Mouse (Mus musculus): ENCODE measurements around the gene Acvr1b. TPM values are rescaled to one million over a fixed set of nuclear protein-coding genes. Genes with fewer than 3 reads are reported as not detected.
A peak's percentile ranks its signal among the peaks of the same experiment; 100 is the strongest.

Gene Acvr1b
- total RNA-seq, 4 experiments from 2014 or later, result 12.1 to 14.7 (median 13.9) TPM

- no peak for DNase-seq (ENCODE audit: low spot score)
Measured at GRCm38 (mm10) chr15:101230995-101231647, 57.3 kb downstream of the Acvr1b start.

GRCm38 (mm10) chr15:101231648-101232180 lies 57.8 kb downstream of the Acvr1b start:
- DNase-seq (ENCODE audit: low spot score), result no peak

DNA sequence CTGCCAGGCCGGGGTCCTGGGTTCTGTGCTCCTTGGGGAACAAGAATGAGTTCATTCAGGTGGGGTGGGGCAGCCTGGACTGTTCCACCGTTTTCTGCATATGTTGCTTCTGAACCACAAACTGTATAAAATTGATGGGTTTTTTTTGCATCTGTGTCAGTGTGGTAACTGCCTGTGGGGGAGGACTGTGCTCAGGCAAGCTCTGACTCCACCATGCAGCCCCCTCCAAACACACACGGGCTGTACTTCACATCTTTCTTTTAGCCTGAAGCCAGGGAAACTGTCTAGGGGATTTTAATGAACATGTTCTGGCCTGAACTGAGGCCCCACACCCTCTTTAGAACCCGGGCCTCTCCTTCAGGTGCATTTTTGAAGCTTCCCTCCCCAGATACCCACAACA lies 58.7 kb downstream of the Acvr1b start:
- no peak for DNase-seq (ENCODE audit: low spot score)

GRCm38 (mm10) chr15:101233183-101233582 lies 59.3 kb downstream of the Acvr1b start:
- DNase-seq (ENCODE audit: low spot score), result no peak

- no peak for DNase-seq (ENCODE audit: low spot score)
Measured at GRCm38 (mm10) chr15:101233641-101234275, 59.9 kb downstream of the Acvr1b start.

DNA sequence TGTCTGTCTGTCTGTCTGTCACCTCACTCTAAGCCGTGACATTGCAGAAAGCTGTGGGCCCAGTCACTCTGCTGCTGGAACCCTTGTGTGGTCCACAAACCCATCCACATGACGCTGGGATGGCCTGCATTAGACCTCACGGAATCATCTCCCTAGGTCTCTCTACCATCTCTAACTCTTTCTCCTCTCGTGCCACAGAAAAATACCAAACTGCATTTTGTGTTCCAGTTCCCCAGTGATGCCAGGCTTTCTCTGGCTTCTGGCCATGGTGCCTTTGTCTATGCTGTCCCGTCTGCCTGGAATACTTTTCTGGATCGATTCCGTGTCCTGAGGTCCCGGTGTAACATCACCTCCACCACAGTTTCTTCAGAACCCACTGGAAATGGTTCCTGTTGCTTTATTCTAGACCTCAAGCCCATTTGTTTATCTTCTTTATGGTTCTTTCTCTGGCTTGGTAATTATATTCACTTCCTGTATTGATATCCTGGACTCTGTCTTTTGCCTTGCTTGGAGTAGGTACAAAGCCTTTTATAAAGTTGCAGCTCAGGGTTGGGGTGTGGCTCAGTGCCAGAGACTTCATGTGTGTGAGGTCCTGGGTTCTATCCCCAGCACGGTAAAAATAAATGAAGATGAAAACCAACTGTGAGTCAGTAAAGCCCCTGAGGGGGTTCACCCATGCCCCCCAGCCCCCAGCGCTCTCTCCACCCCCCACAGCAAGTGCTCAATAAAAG lies 60.9 kb downstream of the Acvr1b start:
- no peak for DNase-seq (ENCODE audit: low spot score)

GRCm38 (mm10) chr15:101235342-101235698 lies 61.5 kb downstream of the Acvr1b start:
- DNase-seq (ENCODE audit: low spot score), result no peak

DNA sequence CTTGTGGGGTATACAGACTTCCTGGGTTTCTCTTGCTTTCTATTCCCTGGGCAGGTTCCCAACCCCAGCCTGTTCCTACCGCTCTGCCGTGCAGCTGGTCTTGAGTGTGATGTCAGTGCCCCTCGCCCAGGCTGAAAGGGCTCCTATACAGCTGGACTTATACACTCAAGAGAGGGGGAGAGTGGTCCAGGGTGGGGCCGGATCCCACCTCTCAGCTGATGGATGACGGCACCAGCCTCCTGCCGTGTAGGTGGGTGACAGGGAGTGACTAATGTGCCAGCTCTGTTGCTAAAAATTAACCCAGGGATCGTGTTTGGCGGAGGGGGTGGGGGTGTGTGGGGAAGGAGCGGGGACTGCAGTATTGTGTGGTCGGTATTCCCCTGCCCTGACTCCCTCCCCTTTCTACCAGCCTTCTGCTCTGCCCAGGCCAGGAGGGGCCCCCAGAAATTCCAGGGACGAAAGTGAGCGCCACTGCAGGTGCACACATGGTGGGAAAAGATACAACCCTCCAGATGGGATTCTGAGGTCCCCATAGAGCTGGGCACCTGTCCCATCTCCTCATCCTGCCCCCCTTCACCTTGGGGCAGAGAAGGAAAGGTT lies 62.0 kb downstream of the Acvr1b start:
- no peak for DNase-seq (ENCODE audit: low spot score)

- DNase-seq (ENCODE audit: low spot score), result peak; percentile 67
Measured at GRCm38 (mm10) chr15:101236878-101237277, 63.0 kb downstream of the Acvr1b start.

- no peak for DNase-seq (ENCODE audit: low spot score)
Measured at GRCm38 (mm10) chr15:101238885-101239511, 65.1 kb downstream of the Acvr1b start.

- DNase-seq (ENCODE audit: low spot score), result no peak
Measured at GRCm38 (mm10) chr15:101239821-101240220, 66.0 kb downstream of the Acvr1b start.

GRCm38 (mm10) chr15:101240799-101241204 lies 66.9 kb downstream of the Acvr1b start:
- DNase-seq (ENCODE audit: low spot score), result peak; percentile 92

DNA sequence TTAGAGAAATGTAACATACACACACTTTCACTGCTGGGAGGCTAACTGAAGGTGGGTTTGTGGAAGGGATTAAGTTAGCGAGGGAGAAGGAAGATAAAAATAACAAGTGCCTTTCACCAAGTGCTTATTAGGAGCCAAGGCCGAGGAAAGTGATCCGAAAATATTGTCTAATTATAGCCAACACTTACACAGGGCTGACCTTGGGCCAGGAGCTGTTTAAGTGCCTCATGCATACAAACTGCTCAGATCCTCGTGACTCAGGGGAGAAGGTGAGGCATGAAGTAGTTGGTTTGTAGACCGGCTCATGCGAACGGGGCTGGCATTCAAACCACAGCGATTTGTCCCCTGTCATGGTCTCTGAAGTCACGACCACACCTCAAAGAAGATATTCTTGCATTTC lies 67.4 kb downstream of the Acvr1b start:
- DNase-seq (ENCODE audit: low spot score), result peak; percentile 51

- no peak for DNase-seq (ENCODE audit: low spot score)
Measured at GRCm38 (mm10) chr15:101241853-101242252, 68.0 kb downstream of the Acvr1b start.

- DNase-seq (ENCODE audit: low spot score), result peak; percentile 74
Measured at GRCm38 (mm10) chr15:101242645-101243044, 68.8 kb downstream of the Acvr1b start.

DNA sequence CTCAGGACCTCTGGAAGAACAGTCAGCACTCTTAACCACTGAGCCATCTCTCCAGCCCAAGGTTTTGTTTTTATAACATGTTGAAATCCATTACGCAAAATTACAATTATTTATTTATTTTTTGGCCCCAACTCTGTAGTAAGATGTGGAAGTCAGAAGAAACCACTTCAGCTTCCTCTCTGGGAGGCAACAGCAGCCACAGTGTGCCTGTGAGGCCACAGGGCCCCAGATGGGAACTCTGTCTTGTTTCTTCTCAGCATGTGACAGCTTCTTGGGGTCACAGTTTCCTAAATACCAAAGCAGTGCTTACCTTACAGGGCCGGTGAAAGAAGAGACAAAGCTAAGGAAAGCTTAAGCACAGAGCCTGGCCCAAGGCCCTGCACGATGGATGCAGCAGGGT lies 70.1 kb downstream of the Acvr1b start:
- no peak for DNase-seq (ENCODE audit: low spot score)

DNA sequence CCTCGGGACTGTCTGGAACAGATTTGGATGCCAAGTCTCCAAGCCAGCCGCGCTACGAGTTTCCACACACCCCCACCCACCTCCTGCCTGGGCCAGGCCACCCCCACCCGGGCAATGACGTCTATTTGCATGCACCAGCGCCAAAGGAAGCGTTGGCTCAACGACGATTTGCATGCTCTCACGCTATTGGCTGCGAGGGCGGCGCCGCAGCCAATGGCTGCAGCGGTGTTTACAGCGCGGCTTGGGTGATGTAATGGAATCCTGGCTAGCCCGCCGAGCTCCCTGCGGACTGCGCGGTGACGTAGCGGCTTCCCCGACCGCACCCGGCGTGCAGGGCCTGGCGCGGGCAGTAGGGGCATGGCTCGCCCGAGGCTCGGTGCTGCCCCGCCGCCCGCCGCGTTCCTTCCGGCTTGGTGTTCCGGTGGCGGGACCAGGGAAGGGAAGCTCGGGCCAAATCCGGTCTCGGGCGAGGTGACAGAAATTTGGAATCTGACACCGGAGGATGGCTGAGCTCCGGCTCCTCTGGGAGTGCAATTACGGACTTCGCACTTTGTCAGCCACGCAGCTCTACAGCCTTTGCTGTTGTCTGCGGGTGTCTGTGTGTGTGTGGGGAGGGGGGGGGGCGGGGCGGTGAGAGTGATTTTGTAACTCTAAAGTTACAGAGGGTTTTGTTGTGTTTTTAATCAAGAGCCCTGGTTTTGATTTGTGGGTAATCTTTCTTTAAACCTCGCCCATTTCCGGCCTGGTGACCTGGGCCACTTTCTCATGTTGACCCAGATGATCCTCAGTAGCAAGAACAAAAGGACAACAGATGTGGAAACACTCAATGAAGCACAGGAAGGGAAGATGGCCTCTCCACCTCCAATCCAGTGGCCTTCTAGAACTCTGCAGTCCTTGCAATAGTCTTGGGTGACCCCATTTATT lies 72.6 kb downstream of the Acvr1b start:
- peak; percentile 97 for DNase-seq (ENCODE audit: low spot score)

GRCm38 (mm10) chr15:101247155-101247498 lies 73.3 kb downstream of the Acvr1b start:
- no peak for DNase-seq (ENCODE audit: low spot score)

DNA sequence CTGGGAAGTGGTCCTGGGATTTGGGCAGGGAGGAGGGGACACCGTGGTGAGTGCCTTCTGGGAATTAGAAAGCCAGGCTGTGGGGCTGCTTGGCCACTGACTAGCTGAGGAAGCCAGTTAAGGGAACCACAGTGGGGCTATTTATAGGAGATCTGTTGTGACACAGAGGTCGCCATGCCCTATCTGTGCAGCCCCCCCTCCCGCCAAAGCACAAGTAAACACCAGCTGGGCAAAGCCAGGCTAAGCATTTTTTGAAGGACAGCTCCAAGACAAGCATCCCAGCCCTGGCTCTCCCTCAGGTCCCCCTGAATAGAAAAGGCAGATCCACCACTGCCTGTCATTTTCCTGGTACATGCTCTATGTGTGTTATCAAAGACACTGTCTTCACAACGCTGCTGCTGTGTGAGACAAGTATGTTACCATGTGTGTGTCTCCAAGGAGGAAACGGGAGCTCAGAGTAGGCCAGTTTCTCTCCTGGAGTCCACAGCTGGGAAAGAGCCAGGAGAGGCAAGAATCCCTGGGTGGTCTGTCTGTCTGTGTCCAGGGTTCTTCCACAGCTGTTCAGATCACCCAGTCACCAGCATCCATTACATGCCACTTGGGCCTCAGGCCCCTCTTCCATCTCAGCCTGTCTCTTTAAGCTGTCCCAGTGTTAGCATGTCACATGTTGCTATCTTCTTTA lies 74.3 kb downstream of the Acvr1b start:
- DNase-seq (ENCODE audit: low spot score), result no peak

GRCm38 (mm10) chr15:101250220-101250800 lies 76.4 kb downstream of the Acvr1b start:
- no peak for DNase-seq (ENCODE audit: low spot score)
